Mouse (Mus musculus): Measurements from ENCODE around the gene Trub1. TPM values are rescaled to one million over a fixed set of nuclear protein-coding genes. Genes with fewer than 3 reads are reported as not detected.

Gene Trub1
- total and polyA plus RNA-seq, 2 experiments = 5.7 to 12.7 TPM

- Histone ChIP-seq H3K79me2 (ENCODE audit: control insufficient read depth, insufficient read depth, low read length) (no peaks in the 10 kb centered on the region), H3K4me3 (ENCODE audit: insufficient read depth, low read depth, low read length) (no peak overlapping the region), H3K27ac (replicated peaks; ENCODE audit: insufficient read depth, low read depth, low read length) (no peak overlapping the region), H3K36me3 (ENCODE audit: control insufficient read depth, insufficient read depth, low read length) (peaks cover 6% of the 10 kb centered on the region; the same call in 1 of the 2 replicates), H3K4me1 (ENCODE audit: control insufficient read depth, insufficient read depth, low read length) (0 out of 2 replicates have a peak, but pooled peaks cover 1% of the 10 kb centered on the region), H3K9ac (ENCODE audit: low read depth, low read length) (no peak overlapping the region), H3K27me3 (ENCODE audit: control insufficient read depth, insufficient read depth, low read length) (no peaks in the 10 kb centered on the region)
- 74% methylated on average over 8 of the region's 8 CpGs for WGBS
- DNase-seq (ENCODE audit: extremely low read depth, low read depth, low spot score) = no peak
- TF ChIP-seq POLR2A (IDR thresholded peaks at IDR 0.05; ENCODE audit: extremely low read depth, insufficient read depth, low read length) = no peak
- no peak for TF ChIP-seq CTCF (IDR thresholded peaks at IDR 0.05; ENCODE audit: low read depth, low read length)
These were observed 24.6 kb downstream of the Trub1 start for GRCm38 (mm10) chr19:57477310-57477709.

GRCm38 (mm10) chr19:57478056-57478455, 25.3 kb downstream of the Trub1 start:
- 86% methylated on average over 11 of the region's 11 CpGs for WGBS
- DNase-seq (ENCODE audit: extremely low read depth, low read depth, low spot score) = no peak

GRCm38 (mm10) chr19:57479886-57480655, 27.4 kb downstream of the Trub1 start:
- Histone ChIP-seq H3K79me2 (ENCODE audit: control insufficient read depth, insufficient read depth, low read length) (no peaks in the 10 kb centered on the region), H3K4me3 (ENCODE audit: insufficient read depth, low read depth, low read length) (no peak overlapping the region), H3K36me3 (ENCODE audit: control insufficient read depth, insufficient read depth, low read length) (no peaks in the 10 kb centered on the region), H3K4me1 (ENCODE audit: control insufficient read depth, insufficient read depth, low read length) (0 out of 2 replicates have a peak, but pooled peaks cover 1% of the 10 kb centered on the region), H3K27ac (replicated peaks; ENCODE audit: insufficient read depth, low read depth, low read length) (no peak overlapping the region), H3K27me3 (ENCODE audit: control insufficient read depth, insufficient read depth, low read length) (no peaks in the 10 kb centered on the region), H3K9ac (ENCODE audit: low read depth, low read length) (no peak overlapping the region)
- DNase-seq (ENCODE audit: extremely low read depth, low read depth, low spot score) = no peak
- 61% methylated on average over 8 of the region's 8 CpGs for WGBS
- TF ChIP-seq POLR2A (IDR thresholded peaks at IDR 0.05; ENCODE audit: extremely low read depth, insufficient read depth, low read length) (no peak), CTCF (IDR thresholded peaks at IDR 0.05; ENCODE audit: low read depth, low read length) (no peak)

More at GRCm38 (mm10) chr19:57478056-57478455, 25.3 kb downstream of the Trub1 start:
- Histone ChIP-seq H3K36me3 (ENCODE audit: control insufficient read depth, insufficient read depth, low read length) (0 out of 2 replicates have a peak, but pooled peaks cover 1% of the 10 kb centered on the region), H3K27me3 (ENCODE audit: control insufficient read depth, insufficient read depth, low read length) (no peaks in the 10 kb centered on the region), H3K79me2 (ENCODE audit: control insufficient read depth, insufficient read depth, low read length) (no peaks in the 10 kb centered on the region), H3K4me1 (ENCODE audit: control insufficient read depth, insufficient read depth, low read length) (0 out of 2 replicates have a peak, but pooled peaks cover 1% of the 10 kb centered on the region), H3K9ac (ENCODE audit: low read depth, low read length) (no peak overlapping the region), H3K4me3 (ENCODE audit: insufficient read depth, low read depth, low read length) (no peak overlapping the region), H3K27ac (replicated peaks; ENCODE audit: insufficient read depth, low read depth, low read length) (no peak overlapping the region)
- TF ChIP-seq POLR2A (IDR thresholded peaks at IDR 0.05; ENCODE audit: extremely low read depth, insufficient read depth, low read length) (no peak), CTCF (IDR thresholded peaks at IDR 0.05; ENCODE audit: low read depth, low read length) (no peak)

- Histone ChIP-seq H3K79me2 (ENCODE audit: control insufficient read depth, insufficient read depth, low read length) (no peaks in the 10 kb centered on the region), H3K27me3 (ENCODE audit: control insufficient read depth, insufficient read depth, low read length) (no peaks in the 10 kb centered on the region)
- WGBS = 94% methylated on average over 6 of the region's 6 CpGs
These were observed 29.1 kb downstream of the Trub1 start for GRCm38 (mm10) chr19:57481743-57482259.

GRCm38 (mm10) chr19:57482815-57483214, 30.1 kb downstream of the Trub1 start:
- Histone ChIP-seq H3K27me3 (ENCODE audit: control insufficient read depth, insufficient read depth, low read length) (no peaks in the 10 kb centered on the region), H3K79me2 (ENCODE audit: control insufficient read depth, insufficient read depth, low read length) (no peaks in the 10 kb centered on the region), H3K36me3 (ENCODE audit: control insufficient read depth, insufficient read depth, low read length) (no peaks in the 10 kb centered on the region), H3K9ac (ENCODE audit: low read depth, low read length) (no peak overlapping the region), H3K4me1 (ENCODE audit: control insufficient read depth, insufficient read depth, low read length) (0 out of 2 replicates have a peak, but pooled peaks cover 1% of the 10 kb centered on the region), H3K4me3 (ENCODE audit: insufficient read depth, low read depth, low read length) (no peak overlapping the region), H3K27ac (replicated peaks; ENCODE audit: insufficient read depth, low read depth, low read length) (no peak overlapping the region)
- WGBS = 62% methylated on average over 8 of the region's 8 CpGs
- peak; percentile 28 for DNase-seq (ENCODE audit: extremely low read depth, low read depth, low spot score)
- TF ChIP-seq CTCF (IDR thresholded peaks at IDR 0.05; ENCODE audit: low read depth, low read length) (peak; percentile 96), POLR2A (IDR thresholded peaks at IDR 0.05; ENCODE audit: extremely low read depth, insufficient read depth, low read length) (no peak)

More at GRCm38 (mm10) chr19:57481743-57482259, 29.1 kb downstream of the Trub1 start:
- DNase-seq (ENCODE audit: extremely low read depth, low read depth, low spot score) = no peak
- TF ChIP-seq POLR2A (IDR thresholded peaks at IDR 0.05; ENCODE audit: extremely low read depth, insufficient read depth, low read length) = no peak
- no peak for TF ChIP-seq CTCF (IDR thresholded peaks at IDR 0.05; ENCODE audit: low read depth, low read length)
- Histone ChIP-seq H3K4me1 (ENCODE audit: control insufficient read depth, insufficient read depth, low read length) (0 out of 2 replicates have a peak, but pooled peaks cover 1% of the 10 kb centered on the region), H3K9ac (ENCODE audit: low read depth, low read length) (no peak overlapping the region), H3K27ac (replicated peaks; ENCODE audit: insufficient read depth, low read depth, low read length) (no peak overlapping the region), H3K4me3 (ENCODE audit: insufficient read depth, low read depth, low read length) (no peak overlapping the region), H3K36me3 (ENCODE audit: control insufficient read depth, insufficient read depth, low read length) (no peaks in the 10 kb centered on the region)
